Mouse (Mus musculus) midbrain, embryonic 14.5 days (tissue): ENCODE results near the gene Nfasc. TPM values are rescaled to one million over a fixed set of nuclear protein-coding genes. Genes with fewer than 3 reads are reported as not detected.
A peak's percentile ranks its signal among the peaks of the same experiment; 100 is the strongest.

Experiments used
- ATAC-seq: fragments of 200-750 bp; cut with Nextera tagmentation; 2 replicates; pipeline ENCODE4 v1.8.0; 2017; ENCODE audit warnings: moderate number of reproducible peaks, moderate library complexity; ENCODE audit not compliant: low FRiP score, low TSS enrichment
- DNase-seq: peaks from one replicate; pipeline ENCODE4 v3.0.0-alpha.2; 2015
- H3K27ac ChIP-seq: fragments of 300-500 bp; sonication (generic); replicated peaks from 2 replicates; pipeline ENCODE4 v1.5.1; 2014; ENCODE audit warnings: mild to moderate bottlenecking, low read depth, low read length, moderate library complexity
- H3K27me3 ChIP-seq: fragments of 300-500 bp; sonication (generic); 2 replicates; pipeline ENCODE4 v1.6.1; 2014; ENCODE audit warnings: low read length, control low read depth, mixed read lengths; ENCODE audit not compliant: control insufficient read depth, insufficient read depth
- H3K36me3 ChIP-seq: fragments of 300-500 bp; sonication (generic); 2 replicates; pipeline ENCODE4 v1.6.1; 2014; ENCODE audit warnings: low read length, control low read depth; ENCODE audit not compliant: control insufficient read depth, insufficient read depth
- H3K4me1 ChIP-seq: fragments of 300-500 bp; sonication (generic); 2 replicates; pipeline ENCODE4 v1.6.1; 2014; ENCODE audit warnings: mild to moderate bottlenecking, antibody characterized with exemption, low read length, control low read depth; ENCODE audit not compliant: control insufficient read depth, insufficient read depth
- H3K4me2 ChIP-seq: fragments of 300-500 bp; sonication (generic); 2 replicates; pipeline ENCODE4 v1.6.1; 2014; ENCODE audit warnings: mild to moderate bottlenecking, low read length, moderate library complexity
- H3K4me3 ChIP-seq: fragments of 300-500 bp; sonication (generic); replicated peaks from 2 replicates; pipeline ENCODE4 v1.5.1; 2014; ENCODE audit warnings: low read depth, low read length
- H3K9ac ChIP-seq: fragments of 300-500 bp; sonication (generic); replicated peaks from 2 replicates; pipeline ENCODE4 v1.6.1; 2014; ENCODE audit warnings: mild to moderate bottlenecking, low read length, moderate library complexity
- H3K9me3 ChIP-seq: fragments of 300-500 bp; sonication (generic); 2 replicates; pipeline ENCODE4 v1.6.1; 2016; ENCODE audit warnings: low read length, control low read depth, mixed read lengths; ENCODE audit not compliant: control insufficient read depth
- WGBS: fragments of 180-500 bp; shearing (Covaris S2); extraction: QIAGEN DNeasy Blood & Tissue Kit; methylation state at CpG from one replicate; pipeline ENCODE4 v1.1.7; 2014; 5-methylcytosine and 5-hydroxymethylcytosine counted together
- polyA plus RNA-seq: library from polyadenylated mRNA; unstranded; fragments of >200 nt; fragmentation: Nextera tagmentation; extraction: Ambion mirVana; gene quantifications from 2 replicates; pipeline ENCODE4 v1.2.1, GENCODE M21; 2014

Gene Nfasc
- polyA plus RNA-seq, 1 experiment from 2014 or later: 48.6 TPM

GRCm38 (mm10) chr1:132532521-132532920, 209.1 kb downstream of the Nfasc start:
- Histone ChIP-seq H3K4me1 (peaks cover 52% of the 10 kb centered on the region), H3K4me3 (no peak overlapping the region), H3K27me3 (no peaks in the 10 kb centered on the region), H3K36me3 (peaks cover 24% of the 10 kb centered on the region), H3K27ac (0 out of 2 replicates have a peak overlapping the region, but pooled peaks have one; percentile 20), H3K9me3 (no peaks in the 10 kb centered on the region), H3K9ac (no peak overlapping the region), H3K4me2 (no peak overlapping the region)
- WGBS: 73% methylated on average over 9 of the region's 9 CpGs
- no peak for DNase-seq
- no peak for ATAC-seq

GRCm38 (mm10) chr1:132530631-132531191, 210.9 kb downstream of the Nfasc start:
- peaks cover 59% of the 10 kb centered on the region for H3K4me1 ChIP-seq
- peak; percentile 82 for DNase-seq

GRCm38 (mm10) chr1:132528647-132529334, 212.8 kb downstream of the Nfasc start:
- 91% methylated on average over 19 of the region's 19 CpGs for WGBS
- DNase-seq (no peak), ATAC-seq (no peak)
- H3K36me3 ChIP-seq: peaks cover 42% of the 10 kb centered on the region
- no peak overlapping the region for H3K27ac ChIP-seq
- H3K4me1 ChIP-seq: peaks cover 46% of the 10 kb centered on the region
- no peaks in the 10 kb centered on the region for H3K27me3 ChIP-seq
- H3K4me3 ChIP-seq: no peak overlapping the region
- no peak overlapping the region for H3K9ac ChIP-seq
- no peaks in the 10 kb centered on the region for H3K9me3 ChIP-seq
- no peak overlapping the region for H3K4me2 ChIP-seq

More at GRCm38 (mm10) chr1:132530631-132531191, 210.9 kb downstream of the Nfasc start:
- Histone ChIP-seq H3K27ac (peak overlapping the region; percentile 66), H3K4me2 (peak overlapping the region; percentile 6; the same call in 1 of the 2 replicates), H3K4me3 (no peak overlapping the region), H3K27me3 (no peaks in the 10 kb centered on the region), H3K36me3 (peaks cover 25% of the 10 kb centered on the region), H3K9me3 (no peaks in the 10 kb centered on the region), H3K9ac (no peak overlapping the region)
- ATAC-seq: peak; percentile 78
- WGBS: 4% methylated on average over 5 of the region's 5 CpGs

DNA sequence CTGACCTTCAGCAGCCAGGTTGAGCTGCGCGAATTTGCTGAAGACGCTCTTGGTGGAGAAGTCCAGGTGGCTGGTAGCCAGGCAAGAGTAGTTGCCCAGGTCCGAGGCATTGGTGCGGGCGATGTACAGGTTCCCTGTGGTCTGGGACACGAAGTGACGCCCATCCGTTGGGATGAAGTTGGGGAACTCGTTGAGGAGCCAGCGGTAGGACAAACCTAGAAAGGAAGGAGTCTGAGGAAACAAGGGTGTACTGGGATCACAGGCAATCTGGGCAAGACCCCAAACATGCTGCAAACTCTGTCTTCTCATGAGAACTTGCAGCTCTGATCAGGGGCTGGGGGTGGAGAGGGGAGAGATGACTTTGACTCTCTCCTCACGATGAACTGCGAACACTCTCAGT, 213.5 kb downstream of the Nfasc start:
- Histone ChIP-seq H3K9me3 (no peaks in the 10 kb centered on the region), H3K36me3 (peaks cover 47% of the 10 kb centered on the region), H3K4me3 (no peak overlapping the region), H3K27ac (no peak overlapping the region), H3K4me2 (no peak overlapping the region), H3K27me3 (no peaks in the 10 kb centered on the region), H3K9ac (no peak overlapping the region), H3K4me1 (peaks cover 39% of the 10 kb centered on the region)
- WGBS: 96% methylated on average over 13 of the region's 13 CpGs
- ATAC-seq (no peak), DNase-seq (no peak)

DNA sequence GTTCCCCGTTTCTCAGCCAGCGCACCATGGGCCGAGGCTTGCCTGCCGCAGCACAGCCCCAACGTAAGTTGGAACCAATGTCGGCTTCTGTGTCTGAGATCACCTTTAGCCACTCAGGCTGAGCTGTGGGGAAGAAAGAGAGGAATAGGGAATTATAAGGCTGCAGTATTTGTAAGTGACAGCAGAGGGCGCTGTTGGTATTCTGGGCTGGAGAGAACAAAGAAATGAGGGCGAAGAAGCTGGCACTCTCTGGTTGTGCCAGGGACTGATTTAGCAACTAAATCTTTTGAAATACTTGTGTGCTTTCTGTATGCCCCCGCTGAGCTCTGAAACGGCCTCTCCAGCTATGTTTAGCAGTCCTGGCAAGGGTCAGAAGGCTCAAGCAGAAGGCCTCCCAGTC, 215.8 kb downstream of the Nfasc start:
- Histone ChIP-seq H3K9me3 (no peaks in the 10 kb centered on the region), H3K27ac (peak overlapping the region; percentile 87), H3K27me3 (no peaks in the 10 kb centered on the region), H3K4me2 (peak overlapping the region; percentile 23; the same call in 1 of the 2 replicates), H3K4me1 (peaks cover 20% of the 10 kb centered on the region), H3K4me3 (no peak overlapping the region), H3K36me3 (peaks cover 58% of the 10 kb centered on the region), H3K9ac (peak overlapping the region; percentile 42)
- ATAC-seq: peak; percentile 21
- peak; percentile 93 for DNase-seq
- WGBS: 5% methylated on average over 10 of the region's 10 CpGs

GRCm38 (mm10) chr1:132523920-132524319, 217.7 kb downstream of the Nfasc start:
- Histone ChIP-seq H3K9ac (no peak overlapping the region), H3K4me1 (peaks cover 12% of the 10 kb centered on the region; the same call in 1 of the 2 replicates), H3K27ac (no peak overlapping the region), H3K4me2 (no peak overlapping the region), H3K4me3 (no peak overlapping the region), H3K9me3 (no peaks in the 10 kb centered on the region), H3K36me3 (peaks cover 70% of the 10 kb centered on the region), H3K27me3 (no peaks in the 10 kb centered on the region)
- no peak for ATAC-seq
- WGBS: 39% methylated on average over 4 of the region's 4 CpGs
- no peak for DNase-seq

DNA sequence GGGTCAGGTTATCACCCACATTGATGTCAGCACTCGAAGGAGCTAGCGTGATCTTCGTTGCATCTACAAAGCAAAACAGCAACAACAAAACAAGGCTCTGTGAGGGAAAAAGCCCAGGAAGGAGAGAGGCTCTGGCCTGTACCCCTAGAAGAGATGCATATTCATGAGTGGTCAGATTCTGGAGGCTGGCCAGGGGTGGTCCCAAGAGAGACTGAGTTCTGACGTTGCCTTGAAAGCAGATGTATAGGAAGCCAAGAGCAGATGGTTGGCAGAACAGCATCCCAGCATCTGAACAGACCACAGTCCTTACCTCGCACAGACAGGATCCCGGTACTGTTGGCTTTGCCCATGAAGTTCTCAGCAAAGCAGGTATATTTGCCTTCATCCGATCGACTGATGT, 218.5 kb downstream of the Nfasc start:
- Histone ChIP-seq H3K9me3 (no peaks in the 10 kb centered on the region), H3K36me3 (peaks cover 71% of the 10 kb centered on the region), H3K4me3 (no peak overlapping the region), H3K9ac (no peak overlapping the region; the same call in 1 of the 2 replicates), H3K4me1 (peaks cover 12% of the 10 kb centered on the region; the same call in 1 of the 2 replicates), H3K27ac (no peak overlapping the region), H3K4me2 (no peak overlapping the region), H3K27me3 (no peaks in the 10 kb centered on the region)
- 78% methylated on average over 8 of the region's 8 CpGs for WGBS
- ATAC-seq (no peak), DNase-seq (peak; percentile 62)

GRCm38 (mm10) chr1:132520764-132521163, 220.8 kb downstream of the Nfasc start:
- 25% methylated on average over 2 of the region's 6 CpGs for WGBS
- 0 out of 2 replicates have a peak, but pooled peaks cover 4% of the 10 kb centered on the region for H3K4me1 ChIP-seq
- no peaks in the 10 kb centered on the region for H3K9me3 ChIP-seq
- H3K4me3 ChIP-seq: no peak overlapping the region
- no peaks in the 10 kb centered on the region for H3K27me3 ChIP-seq
- H3K36me3 ChIP-seq: peaks cover 83% of the 10 kb centered on the region
- no peak overlapping the region for H3K4me2 ChIP-seq
- no peak overlapping the region for H3K9ac ChIP-seq
- ATAC-seq (no peak), DNase-seq (peak; percentile 62)
- no peak overlapping the region for H3K27ac ChIP-seq

GRCm38 (mm10) chr1:132519734-132520133, 221.9 kb downstream of the Nfasc start:
- Histone ChIP-seq H3K27me3 (no peaks in the 10 kb centered on the region), H3K4me1 (no peaks in the 10 kb centered on the region), H3K4me2 (no peak overlapping the region), H3K27ac (no peak overlapping the region), H3K4me3 (no peak overlapping the region), H3K9me3 (no peaks in the 10 kb centered on the region), H3K36me3 (peaks cover 84% of the 10 kb centered on the region), H3K9ac (no peak overlapping the region)
- 88% methylated on average over 11 of the region's 11 CpGs for WGBS
- no peak for DNase-seq
- ATAC-seq: no peak
